Mouse (Mus musculus) liver, embryonic 12.5 days (tissue): ENCODE results near the gene Bach1. TPM values are rescaled to one million over a fixed set of nuclear protein-coding genes. Genes with fewer than 3 reads are reported as not detected.
A peak's percentile ranks its signal among the peaks of the same experiment; 100 is the strongest.

Experiments
- ATAC-seq: fragments of 200-750 bp; cut with Nextera tagmentation; 2 replicates; pipeline ENCODE4 v1.8.0; 2017; ENCODE audit warnings: moderate number of reproducible peaks, mild to moderate bottlenecking, moderate library complexity
- H3K27ac ChIP-seq: fragments of 300-500 bp; sonication (generic); 2 replicates; pipeline ENCODE4 v1.5.1; 2016; ENCODE audit warnings: mild to moderate bottlenecking
- H3K27me3 ChIP-seq: fragments of 300-500 bp; sonication (generic); replicated peaks from 2 replicates; pipeline ENCODE4 v1.6.1; 2016; ENCODE audit warnings: mild to moderate bottlenecking, moderate library complexity
- H3K36me3 ChIP-seq: fragments of 300-500 bp; sonication (generic); 2 replicates; pipeline ENCODE4 v1.6.1; 2016; ENCODE audit warnings: mild to moderate bottlenecking, moderate library complexity
- H3K4me1 ChIP-seq: fragments of 300-500 bp; sonication (generic); 2 replicates; pipeline ENCODE4 v1.6.1; 2016
- H3K4me2 ChIP-seq: fragments of 300-500 bp; sonication (generic); 2 replicates; pipeline ENCODE4 v1.6.1; 2016; ENCODE audit warnings: mild to moderate bottlenecking, moderate library complexity
- H3K4me3 ChIP-seq: fragments of 300-500 bp; sonication (generic); 2 replicates; pipeline ENCODE4 v1.5.1; 2016; ENCODE audit warnings: mild to moderate bottlenecking, moderate library complexity
- H3K9ac ChIP-seq: fragments of 300-500 bp; sonication (generic); 2 replicates; pipeline ENCODE4 v1.6.1; 2016; ENCODE audit warnings: mild to moderate bottlenecking, moderate library complexity
- H3K9me3 ChIP-seq: fragments of 300-500 bp; sonication (generic); replicated peaks from 2 replicates; pipeline ENCODE4 v1.6.1; 2016; ENCODE audit warnings: mild to moderate bottlenecking, moderate library complexity
- WGBS: fragments of 180-500 bp; shearing (Covaris S2); methylation state at CpG from one replicate; pipeline ENCODE4 v1.1.7; 2016; ENCODE audit not compliant: insufficient replicate concordance; 5-methylcytosine and 5-hydroxymethylcytosine counted together
- polyA plus RNA-seq: library from polyadenylated mRNA; unstranded; fragments of >200 nt; fragmentation: Nextera tagmentation; extraction: Ambion mirVana; gene quantifications from 2 replicates; pipeline ENCODE4 v1.2.1, GENCODE M21; 2016

Bach1 gene
- polyA plus RNA-seq, 1 experiment from 2014 or later = 8.8 TPM

DNA sequence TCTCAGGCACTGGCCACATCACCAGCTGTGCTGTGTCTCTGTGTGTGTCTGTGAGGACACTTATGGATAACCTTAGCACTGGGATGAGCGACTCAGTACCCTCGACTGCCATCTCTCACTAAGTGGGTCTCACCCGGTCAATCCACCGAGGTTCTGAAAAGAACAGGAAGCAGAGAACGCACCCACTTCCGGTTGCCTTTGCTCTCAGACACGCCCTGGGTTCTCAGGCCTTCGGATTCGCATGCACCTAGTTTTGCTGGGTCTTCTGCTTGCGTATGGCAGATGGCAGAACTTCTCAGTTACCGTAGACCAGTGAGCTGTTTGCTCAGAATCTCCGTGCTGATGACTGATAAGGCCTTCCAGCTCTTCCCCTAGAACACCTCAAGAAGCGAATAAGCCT lies 52.5 kb downstream of the Bach1 start:
- Histone ChIP-seq H3K27me3 (no peaks in the 10 kb centered on the region), H3K4me3 (no peak overlapping the region), H3K9ac (no peak overlapping the region), H3K4me2 (no peak overlapping the region), H3K27ac (no peak overlapping the region), H3K36me3 (no peaks in the 10 kb centered on the region), H3K9me3 (no peaks in the 10 kb centered on the region), H3K4me1 (no peaks in the 10 kb centered on the region)
- no peak for ATAC-seq
- 65% methylated on average over 13 of the region's 13 CpGs for WGBS

DNA sequence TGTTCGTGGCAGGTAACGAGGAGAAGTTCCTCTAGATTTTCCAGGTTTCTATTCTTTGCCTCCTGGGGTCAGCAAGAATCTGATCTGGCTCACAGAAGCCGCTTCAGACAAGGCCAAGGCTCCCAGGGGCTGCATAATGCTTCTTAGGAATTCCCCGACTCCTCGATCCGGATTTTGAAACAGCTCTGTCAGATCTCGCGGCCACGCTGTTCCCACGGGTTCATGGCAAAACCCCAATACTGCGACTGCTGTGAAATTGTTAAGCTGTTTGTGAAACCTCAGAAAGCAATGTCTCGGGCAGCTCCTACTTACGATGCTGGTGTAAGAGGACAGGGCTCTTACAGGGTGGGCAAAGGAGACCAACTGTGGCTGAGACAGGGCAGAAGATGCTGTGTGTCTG lies 53.7 kb downstream of the Bach1 start:
- Histone ChIP-seq H3K36me3 (no peaks in the 10 kb centered on the region), H3K4me1 (no peaks in the 10 kb centered on the region), H3K4me3 (no peak overlapping the region), H3K27ac (no peak overlapping the region), H3K9ac (no peak overlapping the region), H3K4me2 (no peak overlapping the region), H3K9me3 (no peaks in the 10 kb centered on the region), H3K27me3 (no peaks in the 10 kb centered on the region)
- ATAC-seq = no peak
- 76% methylated on average over 13 of the region's 13 CpGs for WGBS

- H3K9me3 ChIP-seq = no peaks in the 10 kb centered on the region
- ATAC-seq = 0 out of 2 replicates have a peak, but pooled peaks have one; percentile 42
- WGBS = 34% methylated on average over 9 of the region's 9 CpGs
Observed at GRCm38 (mm10) chr16:87754858-87755257, 56.1 kb downstream of the Bach1 start.

GRCm38 (mm10) chr16:87755915-87756314 lies 57.2 kb downstream of the Bach1 start:
- H3K27ac ChIP-seq = no peak overlapping the region
- H3K4me2 ChIP-seq = no peak overlapping the region
- no peaks in the 10 kb centered on the region for H3K9me3 ChIP-seq
- WGBS = 66% methylated on average over 3 of the region's 3 CpGs
- H3K4me1 ChIP-seq = no peaks in the 10 kb centered on the region
- no peak overlapping the region for H3K4me3 ChIP-seq
- no peak for ATAC-seq
- H3K27me3 ChIP-seq = no peaks in the 10 kb centered on the region
- no peak overlapping the region for H3K9ac ChIP-seq
- no peaks in the 10 kb centered on the region for H3K36me3 ChIP-seq

More at GRCm38 (mm10) chr16:87754858-87755257, 56.1 kb downstream of the Bach1 start:
- H3K4me2 ChIP-seq = no peak overlapping the region
- H3K27ac ChIP-seq = no peak overlapping the region
- no peak overlapping the region for H3K9ac ChIP-seq
- H3K4me3 ChIP-seq = no peak overlapping the region
- no peaks in the 10 kb centered on the region for H3K27me3 ChIP-seq
- H3K36me3 ChIP-seq = no peaks in the 10 kb centered on the region
- no peaks in the 10 kb centered on the region for H3K4me1 ChIP-seq

DNA sequence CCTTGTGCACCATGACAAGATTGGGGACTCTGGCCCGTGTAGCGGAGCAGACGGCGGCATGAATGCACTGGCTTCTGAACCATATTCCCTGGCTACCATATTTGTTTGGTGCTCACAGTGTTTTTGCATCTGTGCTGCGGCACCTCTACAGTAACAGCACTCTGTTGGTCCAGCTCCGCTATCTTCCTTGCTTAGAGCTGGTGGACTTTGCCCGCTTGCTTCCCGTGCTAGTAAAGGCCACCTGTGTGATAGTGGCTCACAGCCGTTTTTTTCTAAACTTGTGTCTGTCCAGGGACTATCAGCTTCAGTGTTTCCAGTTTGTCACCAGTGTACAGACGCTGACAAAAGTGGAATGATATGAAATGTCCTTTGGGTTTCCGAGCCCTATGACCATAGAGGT lies 59.3 kb downstream of the Bach1 start:
- ATAC-seq = peak; percentile 54; the same call in 1 of the 2 replicates
- H3K27ac ChIP-seq = no peak overlapping the region
- 85% methylated on average over 11 of the region's 11 CpGs for WGBS
- no peaks in the 10 kb centered on the region for H3K36me3 ChIP-seq
- no peak overlapping the region for H3K9ac ChIP-seq
- H3K4me1 ChIP-seq = no peaks in the 10 kb centered on the region
- H3K4me2 ChIP-seq = no peak overlapping the region
- no peak overlapping the region for H3K4me3 ChIP-seq
- no peaks in the 10 kb centered on the region for H3K9me3 ChIP-seq
- H3K27me3 ChIP-seq = no peaks in the 10 kb centered on the region

DNA sequence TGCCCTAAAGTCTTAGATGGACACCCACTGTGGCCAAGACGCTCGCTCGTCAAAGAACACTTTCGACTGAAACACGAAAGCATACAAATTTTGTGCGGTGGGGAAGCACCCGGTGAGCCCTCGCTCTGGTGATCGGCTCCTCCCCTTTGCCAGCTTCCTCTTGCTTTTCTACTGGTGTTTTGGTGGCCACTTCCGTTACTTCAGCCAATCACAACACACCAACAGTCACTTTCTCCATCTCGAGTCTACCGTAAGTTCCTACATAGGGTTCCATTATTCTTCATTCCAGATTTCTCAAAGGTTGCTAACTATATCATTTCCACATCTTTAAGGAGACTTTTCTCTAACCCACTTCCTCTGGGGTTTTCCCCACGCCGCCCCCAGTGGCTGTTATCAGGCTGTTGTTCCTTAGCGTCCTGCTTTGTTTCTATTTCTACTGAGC lies 65.9 kb downstream of the Bach1 start:
- H3K9ac ChIP-seq = no peak overlapping the region
- WGBS = 73% methylated on average over 15 of the region's 15 CpGs
- no peak for ATAC-seq

GRCm38 (mm10) chr16:87765984-87766383 lies 67.2 kb downstream of the Bach1 start:
- ATAC-seq = no peak
- no peak overlapping the region for H3K9ac ChIP-seq
- H3K4me2 ChIP-seq = no peak overlapping the region

More for the DNA sequence above, 65.9 kb downstream of the Bach1 start:
- H3K27ac ChIP-seq = no peak overlapping the region
- H3K9me3 ChIP-seq = no peaks in the 10 kb centered on the region
- H3K4me2 ChIP-seq = no peak overlapping the region
- H3K4me1 ChIP-seq = no peaks in the 10 kb centered on the region
- H3K4me3 ChIP-seq = no peak overlapping the region
- H3K36me3 ChIP-seq = no peaks in the 10 kb centered on the region
- no peaks in the 10 kb centered on the region for H3K27me3 ChIP-seq

DNA sequence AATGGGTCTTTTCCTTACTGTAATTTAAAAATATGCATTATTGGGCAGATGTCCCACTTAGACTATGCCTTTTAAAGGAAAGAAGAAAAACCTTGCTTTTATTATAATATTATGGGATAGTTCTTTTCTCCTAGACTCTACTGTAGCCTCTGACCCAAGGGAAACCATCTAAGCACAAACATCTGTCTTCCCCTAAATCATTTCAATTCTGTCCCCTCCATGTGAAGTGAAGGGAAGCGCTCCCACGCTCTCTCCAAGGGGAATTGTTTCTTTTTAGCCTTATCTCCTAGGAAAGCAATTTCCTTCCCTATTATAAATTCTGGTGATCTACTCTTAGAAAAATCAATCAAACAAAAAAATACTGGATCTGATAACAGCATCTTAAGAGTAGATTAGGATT lies 71.8 kb downstream of the Bach1 start:
- H3K27me3 ChIP-seq = no peaks in the 10 kb centered on the region
- WGBS = 61% methylated on average over 2 of the region's 2 CpGs
- no peak overlapping the region for H3K9ac ChIP-seq
- H3K4me2 ChIP-seq = no peak overlapping the region
- no peak for ATAC-seq
- H3K27ac ChIP-seq = no peak overlapping the region
- no peaks in the 10 kb centered on the region for H3K9me3 ChIP-seq
- H3K4me3 ChIP-seq = no peak overlapping the region
- no peaks in the 10 kb centered on the region for H3K36me3 ChIP-seq
- no peaks in the 10 kb centered on the region for H3K4me1 ChIP-seq

More at GRCm38 (mm10) chr16:87765984-87766383, 67.2 kb downstream of the Bach1 start:
- 58% methylated on average over 8 of the region's 8 CpGs for WGBS
- no peaks in the 10 kb centered on the region for H3K4me1 ChIP-seq
- no peaks in the 10 kb centered on the region for H3K27me3 ChIP-seq
- no peaks in the 10 kb centered on the region for H3K9me3 ChIP-seq
- H3K27ac ChIP-seq = no peak overlapping the region
- H3K4me3 ChIP-seq = no peak overlapping the region
- no peaks in the 10 kb centered on the region for H3K36me3 ChIP-seq

DNA sequence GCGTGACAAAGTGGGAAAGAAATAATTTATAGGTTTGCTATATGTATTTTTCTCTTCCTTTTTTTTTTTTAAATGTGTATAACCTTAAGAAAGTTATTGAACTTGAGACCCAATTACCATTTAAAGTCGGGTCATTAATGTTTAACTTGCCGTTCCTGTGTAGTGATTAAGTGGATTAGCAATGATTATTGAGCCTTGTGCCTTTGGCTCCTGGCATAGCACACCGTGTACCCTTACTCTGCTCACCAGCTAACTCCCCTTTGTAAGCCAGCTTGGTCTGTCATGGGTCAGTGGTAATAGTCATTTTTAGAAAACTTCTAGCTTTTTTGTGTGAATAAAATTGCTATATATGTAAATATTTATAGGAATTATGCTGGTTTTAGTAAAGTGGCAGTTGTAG lies 73.2 kb downstream of the Bach1 start:
- Histone ChIP-seq H3K27me3 (no peaks in the 10 kb centered on the region), H3K36me3 (no peaks in the 10 kb centered on the region), H3K27ac (no peak overlapping the region), H3K4me3 (no peak overlapping the region), H3K4me1 (no peaks in the 10 kb centered on the region), H3K9ac (no peak overlapping the region), H3K4me2 (no peak overlapping the region), H3K9me3 (no peaks in the 10 kb centered on the region)
- ATAC-seq = no peak
- WGBS = 65% methylated on average over 4 of the region's 4 CpGs

DNA sequence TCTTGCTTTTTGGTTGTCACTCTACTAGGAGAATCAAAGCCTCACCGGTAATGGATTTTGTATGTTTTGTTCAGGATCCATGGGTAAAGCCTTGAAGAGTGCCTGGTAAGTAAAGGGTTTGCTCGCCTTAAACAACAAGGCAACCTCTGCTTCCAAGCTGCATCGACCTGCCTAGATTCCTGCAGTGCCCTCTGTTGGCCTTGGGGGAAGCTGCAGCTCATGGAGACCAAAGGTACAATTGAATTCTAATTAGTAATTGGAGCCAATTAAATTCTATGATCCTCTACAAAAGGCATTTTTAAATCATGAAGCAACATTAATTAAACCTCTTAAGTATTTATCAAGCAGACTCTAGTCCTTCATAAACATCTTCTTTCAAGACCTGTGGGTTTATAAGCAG lies 75.7 kb downstream of the Bach1 start:
- Histone ChIP-seq H3K27me3 (no peaks in the 10 kb centered on the region), H3K4me1 (no peaks in the 10 kb centered on the region), H3K36me3 (no peaks in the 10 kb centered on the region), H3K4me3 (no peak overlapping the region), H3K4me2 (no peak overlapping the region), H3K9me3 (no peaks in the 10 kb centered on the region), H3K9ac (no peak overlapping the region), H3K27ac (no peak overlapping the region)
- WGBS = 60% methylated on average over 3 of the region's 3 CpGs
- no peak for ATAC-seq

GRCm38 (mm10) chr16:87777373-87777772 lies 78.6 kb downstream of the Bach1 start:
- Histone ChIP-seq H3K4me3 (no peak overlapping the region), H3K27ac (no peak overlapping the region), H3K27me3 (no peaks in the 10 kb centered on the region), H3K9ac (no peak overlapping the region), H3K4me1 (no peaks in the 10 kb centered on the region), H3K36me3 (no peaks in the 10 kb centered on the region), H3K4me2 (no peak overlapping the region), H3K9me3 (no peaks in the 10 kb centered on the region)
- WGBS = 63% methylated on average over 4 of the region's 4 CpGs
- no peak for ATAC-seq

DNA sequence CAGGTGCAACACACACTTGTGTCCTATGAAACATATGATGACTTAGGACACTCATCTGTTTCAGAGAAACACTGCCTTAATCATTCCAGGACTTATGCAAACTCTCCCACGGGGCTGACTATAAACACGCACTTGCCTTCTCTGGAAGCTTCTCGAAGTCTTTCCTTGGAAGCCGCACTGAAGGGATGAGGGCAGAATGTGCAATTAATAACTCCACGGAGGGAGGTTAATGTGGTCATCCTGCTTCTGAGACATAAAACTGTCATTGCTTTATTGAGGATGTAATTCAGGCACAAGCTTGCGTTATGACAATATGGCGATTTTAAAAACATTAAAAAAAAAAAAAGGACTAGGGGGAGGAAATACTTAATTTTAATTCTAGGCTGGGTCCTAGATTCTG lies 82.9 kb downstream of the Bach1 start:
- Histone ChIP-seq H3K9me3 (no peaks in the 10 kb centered on the region), H3K4me3 (no peak overlapping the region), H3K27me3 (no peaks in the 10 kb centered on the region), H3K4me2 (no peak overlapping the region), H3K27ac (no peak overlapping the region), H3K9ac (no peak overlapping the region), H3K36me3 (no peaks in the 10 kb centered on the region), H3K4me1 (no peaks in the 10 kb centered on the region)
- ATAC-seq = no peak
- 73% methylated on average over 7 of the region's 7 CpGs for WGBS
